Mouse (Mus musculus) ovary, postnatal 10 days (tissue): Measurements from ENCODE around the gene Gfer.
"Not testable (repeated sequence)": the region's sequence is repeated elsewhere in the genome, so short reads cannot be mapped to it uniquely, and the experiment has no call there.

Source experiments
- DNase-seq: peaks from one replicate; pipeline ENCODE4 v3.0.0; 2022; ENCODE audit warnings: low spot score

Gene Gfer

DNA sequence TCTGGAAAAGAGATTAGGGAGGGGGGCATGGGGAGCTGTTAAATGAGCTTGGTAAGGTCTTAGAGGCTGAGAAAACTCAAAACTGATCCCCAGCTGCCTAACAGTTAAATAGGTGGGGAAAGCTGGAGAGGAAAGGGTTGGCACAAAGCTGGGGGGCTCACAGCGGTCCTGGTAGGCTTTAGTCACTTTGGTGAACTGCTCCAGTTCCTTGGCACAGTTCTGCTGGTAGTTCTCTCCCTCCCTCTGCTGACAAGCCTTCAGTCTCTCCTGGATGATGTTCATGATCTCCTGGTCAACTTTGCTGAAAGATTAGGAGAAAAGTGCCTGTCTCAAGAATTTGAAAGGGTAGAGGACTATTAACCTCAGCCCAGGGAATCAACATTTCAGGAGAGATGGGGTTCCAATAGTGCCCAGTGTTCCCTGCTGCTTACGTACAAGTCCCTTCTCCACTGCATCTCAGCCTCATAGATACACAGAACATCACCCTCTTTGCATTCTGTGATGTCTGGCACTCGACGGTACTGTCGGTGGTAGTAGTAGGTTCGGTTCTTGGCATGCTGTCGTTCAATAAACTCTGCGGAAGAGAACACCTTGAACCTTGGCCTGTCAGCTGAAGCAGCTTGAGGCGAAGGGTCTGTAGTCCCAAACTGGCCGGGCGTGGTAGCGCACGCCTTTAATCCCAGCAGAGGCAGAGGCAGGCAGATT lies 26.4 kb upstream of the Gfer start:
- DNase-seq: no peak

DNA sequence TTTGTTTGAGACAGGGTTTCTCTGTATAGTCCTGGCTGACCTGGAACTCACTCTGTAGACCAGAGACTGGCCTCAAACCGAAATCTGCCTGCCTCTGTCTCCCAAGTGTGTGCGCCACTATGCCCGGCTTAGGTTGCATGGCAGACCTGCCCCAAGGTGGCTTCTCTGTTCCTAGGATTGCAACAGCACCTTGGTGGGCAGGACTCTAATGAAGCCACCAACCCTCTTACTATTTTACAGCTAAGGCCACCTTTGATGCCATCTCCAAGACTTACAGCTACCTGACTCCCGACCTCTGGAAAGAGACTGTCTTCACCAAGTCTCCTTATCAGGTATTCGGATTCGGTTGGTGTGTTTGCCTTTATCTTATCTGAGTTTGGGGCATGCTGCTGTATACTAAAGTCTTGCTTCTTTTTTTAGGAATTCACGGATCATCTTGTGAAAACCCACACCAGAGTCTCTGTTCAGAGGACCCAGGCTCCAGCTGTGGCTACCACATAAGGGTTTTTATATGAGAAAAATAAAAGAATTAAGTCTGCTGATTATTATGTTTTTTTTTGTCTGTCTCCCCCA lies 25.5 kb upstream of the Gfer start:
- DNase-seq: not testable (repeated sequence)

DNA sequence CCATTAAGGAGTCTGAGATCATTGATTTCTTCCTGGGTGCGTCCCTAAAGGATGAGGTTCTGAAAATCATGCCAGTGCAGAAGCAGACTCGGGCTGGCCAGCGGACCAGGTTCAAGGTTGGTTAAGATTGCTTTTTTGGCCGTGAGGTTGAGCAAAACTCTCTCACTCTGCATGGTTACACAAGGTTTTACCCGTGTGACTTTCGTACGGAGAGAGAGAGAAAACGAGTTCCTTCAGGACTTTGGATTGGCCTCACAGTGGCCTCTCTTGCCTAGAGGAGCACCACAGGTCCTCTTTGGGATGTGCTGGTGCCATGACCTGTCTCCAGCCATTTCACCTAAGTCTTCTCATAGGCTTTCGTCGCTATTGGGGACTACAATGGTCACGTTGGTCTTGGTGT lies 24.7 kb upstream of the Gfer start:
- not testable (repeated sequence) for DNase-seq

DNA sequence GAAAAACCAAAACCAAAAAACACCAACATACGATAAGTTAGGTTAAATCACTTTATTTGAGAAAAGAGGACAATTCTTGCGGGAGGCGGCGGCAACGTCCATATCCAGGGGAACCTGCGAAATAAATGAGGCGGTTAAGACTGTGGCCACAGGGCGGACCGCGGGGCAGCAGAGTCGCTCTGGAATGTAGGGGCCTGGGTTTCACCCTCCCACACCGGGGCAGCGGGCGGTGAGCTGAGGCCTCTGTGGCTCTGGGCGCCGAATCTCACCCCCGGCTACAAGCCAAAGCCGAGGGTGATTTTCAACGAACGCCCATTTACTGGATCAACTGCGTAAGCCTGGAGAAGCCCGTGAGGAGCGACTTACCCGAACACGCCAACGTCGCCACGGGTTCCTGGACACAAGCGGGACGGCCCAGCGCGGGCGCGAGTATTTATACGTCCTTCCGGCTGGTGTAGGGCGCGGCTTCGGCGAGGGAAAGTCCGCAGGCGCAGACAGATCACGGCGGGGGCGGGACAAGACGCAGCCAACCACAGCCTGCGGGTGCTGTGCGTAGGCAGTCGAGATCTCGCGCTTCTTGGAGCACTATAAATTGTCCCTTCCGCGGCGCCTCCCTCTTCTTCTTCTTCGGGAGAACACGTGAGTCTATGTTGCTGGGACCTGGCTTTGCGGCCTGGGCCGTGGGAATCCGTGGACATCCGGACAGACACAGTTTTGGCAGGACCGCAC lies 23.7 kb upstream of the Gfer start:
- DNase-seq: peak; percentile 92

DNA sequence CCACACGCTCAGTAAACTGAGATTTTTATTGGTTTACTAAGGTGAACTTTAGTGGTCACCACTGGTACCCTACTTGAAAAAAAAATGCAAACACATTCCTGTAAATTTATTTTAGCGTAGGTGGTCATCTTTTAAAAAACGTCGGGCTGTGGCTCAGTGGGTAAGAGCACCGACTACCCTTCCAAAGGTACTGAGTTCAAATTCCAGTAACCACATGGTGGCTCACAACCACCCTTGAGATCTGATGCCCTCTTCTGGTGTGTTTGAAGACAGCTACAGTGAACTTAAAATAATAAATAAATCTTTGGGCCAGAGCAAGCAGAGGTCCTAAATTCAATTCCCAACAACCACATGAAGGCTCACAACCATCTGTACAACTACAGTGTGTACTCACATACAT lies 23.0 kb upstream of the Gfer start:
- DNase-seq: not testable (repeated sequence)

DNA sequence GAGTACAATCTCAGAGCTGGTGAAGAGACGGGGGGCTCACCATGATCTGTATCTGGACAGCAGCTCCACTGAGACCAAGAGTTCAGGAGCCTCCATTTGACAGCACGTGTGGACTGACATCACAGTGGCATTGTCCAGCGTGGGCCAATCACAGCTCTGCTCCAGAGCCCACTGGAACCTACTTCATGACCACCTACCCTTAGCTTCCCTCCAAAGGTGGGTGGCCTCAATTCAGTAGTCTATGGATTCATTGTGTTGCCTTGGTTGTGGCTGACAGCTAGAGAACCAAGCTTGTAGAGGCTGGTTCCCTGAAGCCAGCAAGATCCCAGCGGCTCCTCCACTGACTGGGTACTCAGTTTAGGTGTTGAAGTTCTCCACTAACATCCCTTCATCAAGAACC lies 22.0 kb upstream of the Gfer start, which contains the start of the genes Rnf151 and Rps2:
Gene Rnf151 (minus strand): TSS at position 121 of the 400 bp plus-strand sequence.
Gene Rps2 (plus strand): TSS at position 174 of the 400 bp plus-strand sequence.
- no peak for DNase-seq

DNA sequence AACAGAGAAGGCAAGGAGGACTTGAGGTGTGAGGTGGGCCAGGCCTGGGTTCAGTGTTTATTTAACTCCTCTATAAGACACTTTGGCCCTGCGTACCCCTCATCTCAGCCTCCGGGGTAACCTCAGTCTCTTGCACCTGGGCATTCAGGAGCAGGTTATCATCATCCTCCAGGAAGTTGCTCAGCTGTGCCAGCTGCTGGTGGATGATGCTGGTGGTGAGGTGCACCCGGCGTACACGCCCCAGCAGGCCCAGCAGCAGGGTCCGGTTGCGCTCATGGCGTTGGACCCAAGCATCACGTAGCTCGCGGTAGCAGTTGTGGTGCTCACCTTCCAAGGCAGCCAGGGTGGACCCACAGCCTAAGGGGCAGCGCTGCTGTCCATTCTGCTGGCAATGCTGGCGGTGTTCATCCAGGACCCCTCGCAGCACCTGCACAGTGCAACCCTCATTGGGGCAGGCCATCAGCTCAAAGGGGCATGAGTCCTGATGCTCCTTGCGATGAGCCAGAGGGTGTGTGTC lies 20.3 kb upstream of the Gfer start:
- no peak for DNase-seq

DNA sequence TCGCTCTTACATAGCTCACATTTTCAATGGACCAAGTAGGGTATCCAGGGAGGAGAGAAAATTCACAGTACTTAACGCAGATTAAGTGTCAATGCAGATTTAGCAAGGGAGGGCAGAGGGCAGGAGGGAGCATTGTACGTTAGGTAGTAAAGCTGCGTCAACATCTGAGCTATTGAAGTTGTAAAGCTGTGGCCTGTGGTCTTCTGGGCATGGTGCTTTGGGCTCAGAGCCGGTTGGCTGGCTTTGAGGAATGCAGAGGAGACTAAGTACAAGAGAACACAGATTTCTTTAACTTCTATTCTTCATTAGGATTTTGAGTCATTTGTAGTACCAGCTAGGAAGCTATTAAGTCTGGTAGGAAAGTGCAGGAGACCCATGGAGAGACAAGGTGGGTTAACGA lies 19.6 kb upstream of the Gfer start:
- DNase-seq: no peak

DNA sequence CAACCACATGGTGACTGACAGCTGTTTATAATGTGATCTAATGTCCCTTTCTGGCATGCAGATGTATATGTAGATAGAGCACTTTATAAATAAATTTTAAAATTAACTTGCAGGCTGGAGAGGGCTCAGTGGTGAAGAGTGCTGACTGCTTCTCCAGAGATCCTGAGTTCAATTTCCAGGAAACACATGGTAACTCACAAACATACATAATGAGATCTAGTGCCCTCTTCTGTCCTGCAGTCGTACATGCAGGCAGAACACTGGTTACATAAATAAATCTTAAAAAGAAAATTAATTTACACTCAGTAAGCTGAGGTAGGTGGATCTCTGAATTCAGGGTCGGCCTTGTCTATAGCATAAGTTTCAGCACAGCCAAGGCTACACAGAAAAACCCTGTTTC lies 12.7 kb upstream of the Gfer start:
- DNase-seq: no peak

DNA sequence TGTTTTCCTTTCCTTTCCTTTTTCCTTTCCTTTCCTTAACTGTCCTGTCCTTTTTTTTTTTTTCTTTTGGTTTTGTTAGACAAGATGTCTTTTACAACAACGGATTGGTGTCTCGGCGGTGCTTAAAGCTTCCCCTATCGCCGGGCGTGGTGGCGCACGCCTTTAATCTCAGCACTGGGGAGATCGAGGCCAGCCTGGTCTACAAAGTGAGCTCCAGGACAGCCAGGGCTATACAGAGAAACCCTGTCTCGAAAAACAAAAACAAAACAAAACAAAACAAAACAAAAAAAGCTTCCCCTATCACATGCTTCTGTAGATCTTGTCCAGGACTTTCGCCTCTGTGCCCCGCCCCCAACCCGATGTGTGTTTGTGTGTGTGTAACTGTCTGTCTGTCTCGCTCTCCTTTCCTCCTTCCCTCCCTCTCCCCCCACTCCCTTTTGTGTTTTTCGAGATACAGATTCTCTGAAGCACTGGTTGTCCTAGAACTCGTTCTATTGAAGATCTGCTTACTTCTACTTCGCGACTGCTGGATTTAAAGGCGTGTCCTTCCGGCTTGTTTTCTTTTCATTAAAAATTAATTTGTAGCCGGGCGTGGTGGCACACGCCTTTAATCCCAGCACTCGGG lies 12.0 kb upstream of the Gfer start:
- DNase-seq: no peak

DNA sequence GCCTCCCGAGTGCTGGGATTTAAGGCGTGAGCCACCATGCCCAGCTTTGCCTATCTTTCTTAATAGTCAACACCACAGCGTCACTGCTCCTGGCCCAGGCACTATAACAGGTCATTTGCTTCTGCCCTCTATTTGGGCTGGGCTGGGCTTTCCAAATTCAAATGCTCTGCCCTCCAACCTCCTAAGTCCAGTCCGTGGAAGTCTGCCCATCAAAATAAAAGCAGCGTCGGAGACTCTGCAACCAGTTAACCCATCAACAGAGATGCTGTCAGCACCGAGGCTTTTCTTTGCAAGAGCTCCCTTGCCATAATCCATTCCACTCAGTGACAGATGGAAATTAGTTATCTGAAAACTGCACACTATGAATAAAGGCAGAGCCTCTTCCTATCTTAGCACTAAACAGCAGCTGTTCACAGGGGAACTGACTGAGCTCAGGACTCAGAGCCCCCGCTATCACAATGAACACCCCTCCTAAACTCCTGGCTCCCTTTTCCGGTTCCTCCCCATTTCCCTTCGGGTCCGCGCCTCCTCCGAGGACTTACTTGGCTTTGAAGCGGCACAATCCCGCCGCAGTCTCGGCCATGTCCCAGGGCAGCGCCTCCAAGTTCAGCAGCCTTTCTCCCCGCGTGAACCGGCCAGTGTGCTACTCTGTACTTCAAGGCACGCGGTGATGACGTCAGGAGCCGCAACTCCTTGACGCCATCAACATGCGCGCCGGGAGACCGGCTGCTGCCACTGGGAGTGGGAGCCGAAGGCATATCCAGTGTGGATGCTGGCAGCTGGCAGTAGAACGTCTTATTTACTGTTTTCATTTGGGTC lies 11.2 kb upstream of the Gfer start, which contains the start of gene Tbl3:
Gene Tbl3 (minus strand): TSS at position 679 of the 819 bp plus-strand sequence.
- DNase-seq: peak; percentile 89

DNA sequence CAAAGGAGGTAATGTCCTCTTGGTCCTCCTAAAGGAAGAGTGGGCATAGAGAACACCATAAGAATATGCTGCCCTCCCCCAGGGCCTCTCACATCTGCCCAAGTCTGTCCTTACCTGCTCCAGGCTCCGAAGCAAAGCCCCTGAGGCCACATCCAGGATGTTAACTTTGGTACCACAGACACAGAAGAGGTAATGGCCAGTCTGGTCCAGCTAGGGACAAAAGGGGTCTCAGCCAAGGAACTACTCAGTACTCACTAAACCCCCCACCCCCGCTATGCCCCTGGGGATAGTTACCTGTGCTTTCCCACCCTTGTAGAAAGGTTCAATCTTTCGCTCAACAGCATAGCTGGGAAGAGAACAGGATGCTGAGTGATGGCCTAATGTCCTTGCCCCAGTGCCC lies 9.9 kb upstream of the Gfer start:
- no peak for DNase-seq

DNA sequence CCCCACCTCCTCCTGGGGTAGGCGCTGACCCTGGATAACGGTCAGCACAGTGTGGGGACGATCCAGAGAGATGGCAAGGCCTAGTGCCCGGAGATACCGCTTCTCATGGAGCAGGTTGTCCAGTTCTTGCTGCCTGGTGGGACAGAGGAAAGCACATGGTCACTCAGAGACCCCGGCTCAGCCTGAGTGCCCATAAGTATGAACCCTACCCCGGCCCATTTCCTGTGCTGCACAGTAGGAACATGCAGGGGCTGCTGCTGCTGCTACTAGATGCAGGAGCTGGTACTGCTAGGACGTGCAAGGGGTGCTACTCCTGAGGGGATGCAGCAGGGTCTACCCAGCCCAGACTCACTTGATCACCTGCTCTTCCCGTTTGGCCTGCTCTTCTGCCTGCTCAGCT lies 5.3 kb upstream of the Gfer start:
- DNase-seq: no peak

DNA sequence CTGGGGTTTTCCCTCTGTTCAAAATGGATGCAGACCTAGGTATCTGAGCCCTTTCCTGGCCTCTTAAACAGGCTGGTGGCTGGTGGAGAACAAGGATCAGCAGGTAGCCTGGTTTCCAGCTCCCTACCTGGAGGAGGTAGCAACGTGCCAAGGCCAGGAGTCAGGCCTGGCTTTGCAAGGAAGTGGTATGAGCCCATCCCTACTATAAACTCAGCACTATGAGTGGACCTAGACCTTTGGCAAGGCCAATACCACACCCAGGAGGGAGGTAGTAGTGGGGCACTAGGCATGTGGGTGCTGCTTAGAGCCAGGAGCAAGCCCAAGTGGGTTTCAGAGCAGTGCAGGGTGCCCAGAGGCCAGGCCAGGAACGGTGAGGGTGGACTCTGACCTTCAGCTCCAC lies 3.5 kb upstream of the Gfer start:
- DNase-seq: no peak

DNA sequence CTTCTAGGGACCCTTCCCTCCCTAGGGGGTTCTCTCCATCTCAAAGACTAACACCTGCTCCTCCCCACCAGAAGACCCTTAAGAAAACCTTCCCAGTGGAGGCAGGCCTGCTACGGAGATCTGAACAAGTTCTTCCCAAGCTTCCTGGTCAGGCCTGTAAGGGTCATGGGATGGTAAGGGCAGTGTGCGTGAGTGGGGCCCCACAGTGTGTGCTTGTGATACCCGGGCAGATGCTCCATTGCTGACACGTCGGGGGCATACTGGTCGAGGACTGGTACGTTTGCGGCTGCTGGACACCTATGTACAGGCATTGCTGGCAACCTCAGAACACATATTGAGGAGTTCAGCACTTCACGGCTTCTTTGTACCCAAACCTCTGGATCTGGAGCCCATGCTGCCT lies 2.8 kb upstream of the Gfer start:
- DNase-seq: no peak

DNA sequence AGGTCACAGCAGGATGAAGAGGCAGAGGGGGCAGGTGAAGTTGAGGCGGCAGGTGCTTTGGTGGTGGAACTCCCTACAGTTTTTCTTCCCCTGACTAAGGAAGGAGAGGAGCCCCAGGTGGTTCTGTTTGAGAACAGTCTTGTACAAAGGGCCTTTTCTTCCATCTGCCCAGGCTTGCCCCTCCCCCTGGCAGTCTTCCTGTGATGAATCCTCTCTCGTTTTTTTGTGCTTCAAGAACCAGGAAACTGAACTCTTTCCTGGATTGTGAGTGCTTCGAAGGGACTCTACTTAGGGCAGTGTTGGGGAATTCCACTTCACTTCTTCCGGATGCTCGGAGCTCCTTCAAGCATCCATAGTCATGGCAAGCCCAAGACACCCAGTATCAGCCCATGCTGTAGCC lies 2.0 kb upstream of the Gfer start:
- DNase-seq: no peak

DNA sequence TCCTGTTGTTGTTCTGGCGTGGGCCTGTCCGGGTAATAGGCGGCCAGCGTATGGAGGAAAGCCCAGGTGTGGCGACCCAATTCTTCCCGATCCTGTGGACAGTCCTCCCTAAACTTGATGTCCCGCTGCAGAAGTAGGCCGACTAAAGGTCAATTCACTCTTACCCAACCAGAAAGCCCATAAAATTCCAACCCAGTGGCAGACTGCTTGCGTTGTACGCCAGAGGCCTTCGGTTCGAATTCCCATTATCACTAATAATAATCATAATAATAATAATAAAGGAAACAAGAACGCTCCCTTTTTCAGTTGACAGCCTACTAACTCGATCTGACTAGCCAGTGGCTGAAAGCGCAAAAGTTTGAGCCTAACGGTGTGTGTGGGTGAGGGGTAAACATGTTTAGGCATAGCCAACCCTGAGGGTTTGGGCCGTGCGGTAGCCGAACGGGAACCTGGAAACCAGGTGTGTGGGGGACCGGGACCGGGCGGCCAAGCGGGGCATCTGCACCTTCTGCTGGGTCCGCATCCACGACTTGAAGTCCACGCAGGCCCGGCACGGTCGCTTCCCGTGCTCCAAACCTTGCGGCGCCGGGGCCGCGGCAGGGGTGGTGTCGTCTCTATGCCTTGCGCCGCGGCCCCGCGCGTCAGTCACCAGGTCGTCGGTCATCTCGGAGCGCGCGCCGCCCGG lies 488 bp downstream of the Gfer start:
- peak; percentile 29 for DNase-seq

DNA sequence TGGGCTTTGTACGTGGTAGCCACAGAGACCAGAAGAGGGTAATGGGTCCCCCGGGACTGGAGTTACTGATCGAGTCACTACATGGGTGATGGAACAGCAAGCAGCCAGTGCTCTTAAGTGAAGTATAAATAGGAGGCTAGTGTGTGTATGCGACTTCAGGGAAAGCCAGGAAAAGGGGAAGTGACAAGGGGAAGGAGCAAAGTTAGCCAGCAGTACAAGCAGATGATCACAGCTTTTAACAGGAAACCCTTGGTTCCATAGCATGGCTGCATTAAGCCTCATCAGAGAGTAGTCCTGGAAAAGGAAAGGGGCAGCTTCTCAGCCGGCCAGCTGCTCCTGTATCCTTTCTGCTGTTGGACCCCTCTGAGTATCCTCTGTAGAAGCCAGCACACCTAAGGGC lies 3.6 kb downstream of the Gfer start:
- no peak for DNase-seq

DNA sequence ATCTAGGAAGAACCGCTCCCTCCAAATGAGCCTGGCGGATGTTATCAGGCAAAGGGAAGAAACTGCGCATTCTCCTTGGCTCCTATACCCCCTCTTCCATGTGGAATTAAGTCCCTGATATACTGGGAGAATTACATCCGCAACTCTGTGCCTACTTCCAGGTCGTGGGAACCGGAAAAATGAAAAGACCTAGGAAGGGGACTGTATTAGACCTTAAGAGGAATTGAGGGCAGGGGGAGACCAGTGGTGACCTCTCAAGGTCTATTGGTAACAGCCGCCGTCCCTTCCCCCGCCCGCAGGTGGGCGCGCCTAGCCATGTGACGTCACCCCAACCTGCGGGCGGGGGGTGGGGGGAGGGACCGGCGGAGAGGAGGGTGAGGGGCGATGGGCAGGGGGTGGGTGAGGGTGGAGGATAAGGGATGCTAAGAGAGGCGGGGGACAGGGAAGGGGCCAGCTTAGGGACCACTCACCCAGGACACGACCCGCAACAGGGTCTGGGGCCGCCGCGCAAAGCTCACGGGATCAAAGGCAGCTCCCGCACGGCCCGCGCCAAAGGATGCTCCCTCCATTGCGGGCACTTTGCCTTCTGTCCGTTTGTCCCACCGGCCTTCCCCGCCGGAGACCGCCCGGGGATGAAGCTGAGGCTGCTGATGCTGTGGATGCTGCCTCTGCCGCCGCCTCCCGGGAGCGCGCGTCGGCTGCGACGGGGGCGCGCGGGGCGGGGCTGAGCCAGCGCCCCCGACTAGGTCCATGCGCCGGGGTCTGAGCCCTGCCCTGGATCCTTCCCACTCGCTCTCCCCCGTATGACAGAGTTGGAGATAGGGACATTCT lies 6.5 kb downstream of the Gfer start, which contains the start of gene Syngr3:
Gene Syngr3 (minus strand): TSS at position 705 of the 831 bp plus-strand sequence.
- DNase-seq: no peak

DNA sequence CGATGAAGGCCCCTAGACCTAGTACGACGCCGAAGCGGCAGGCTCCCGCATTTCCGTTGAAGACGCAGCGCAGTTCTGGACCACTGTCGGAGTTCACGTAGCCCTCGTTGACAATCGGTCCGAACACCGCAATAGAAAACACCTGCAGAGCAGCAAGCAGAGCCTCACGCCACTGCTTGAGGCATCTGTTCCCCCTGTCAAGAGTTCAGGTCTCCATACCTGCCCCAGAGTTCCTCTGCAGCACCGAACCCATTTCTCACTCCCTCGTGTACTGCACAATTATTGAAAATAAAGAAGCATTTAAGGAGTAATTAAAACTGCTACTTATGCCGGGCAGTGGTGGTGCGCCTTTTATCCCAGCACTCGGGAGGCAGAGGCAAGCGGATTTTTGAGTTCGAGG lies 8.4 kb downstream of the Gfer start:
- DNase-seq: no peak
